Mouse (Mus musculus) cerebellum, adult 2 months (tissue): ENCODE data around the gene Wfdc15a.

Source experiments
- CTCF ChIP-seq: fragments of 200-500 bp; IDR thresholded peaks from 2 replicates; pipeline ENCODE4 v1.5.1; 2011; ENCODE audit warnings: low read depth, mild to moderate bottlenecking, control low read depth, low read length, moderate library complexity, borderline replicate concordance; ENCODE audit not compliant: insufficient read depth
- POLR2A ChIP-seq: fragments of 200-500 bp; IDR thresholded peaks from 2 replicates; pipeline ENCODE4 v1.6.1; 2011; ENCODE audit warnings: low read length, control low read depth, borderline replicate concordance; ENCODE audit not compliant: insufficient read depth

- TF ChIP-seq CTCF (no peak), POLR2A (no peak)
These were observed 29.0 kb downstream of the Wfdc15a start, which contains the start of gene Kcns1 for GRCm38 (mm10) chr2:164170902-164171301.
